Mouse (Mus musculus) lung, embryonic 14.5 days (tissue): ENCODE measurements around the gene Dpy19l3. TPM values are rescaled to one million over a fixed set of nuclear protein-coding genes. Genes with fewer than 3 reads are reported as not detected.

Experiments
- ATAC-seq: fragments of 200-750 bp; cut with Nextera tagmentation; 2 replicates; pipeline ENCODE4 v1.8.0; 2017; ENCODE audit warnings: mild to moderate bottlenecking, moderate TSS enrichment, moderate library complexity; ENCODE audit not compliant: insufficient read depth
- DNase-seq: peaks from one replicate; pipeline ENCODE4 v3.0.0-alpha.2; 2015
- H3K27ac ChIP-seq: fragments of 300-500 bp; sonication (generic); 2 replicates; pipeline ENCODE4 v1.5.1; 2014; ENCODE audit warnings: low read depth, mild to moderate bottlenecking, moderate library complexity
- H3K27me3 ChIP-seq: fragments of 300-500 bp; sonication (generic); 2 replicates; pipeline ENCODE4 v1.6.1; 2014; ENCODE audit warnings: low read length, control low read depth; ENCODE audit not compliant: insufficient read depth
- H3K36me3 ChIP-seq: fragments of 300-500 bp; sonication (generic); 2 replicates; pipeline ENCODE4 v1.6.1; 2014; ENCODE audit warnings: control low read depth; ENCODE audit not compliant: insufficient read depth
- H3K4me1 ChIP-seq: fragments of 300-500 bp; sonication (generic); 2 replicates; pipeline ENCODE4 v1.6.1; 2014; ENCODE audit warnings: antibody characterized with exemption, control low read depth; ENCODE audit not compliant: insufficient read depth
- H3K4me2 ChIP-seq: fragments of 300-500 bp; sonication (generic); 2 replicates; pipeline ENCODE4 v1.6.1; 2014; ENCODE audit warnings: mild to moderate bottlenecking
- H3K4me3 ChIP-seq: fragments of 300-500 bp; sonication (generic); 2 replicates; pipeline ENCODE4 v1.5.1; 2014; ENCODE audit warnings: low read depth, low read length
- H3K9ac ChIP-seq: fragments of 300-500 bp; sonication (generic); 2 replicates; pipeline ENCODE4 v1.6.1; 2014
- H3K9me3 ChIP-seq: fragments of 300-500 bp; sonication (generic); 2 replicates; pipeline ENCODE4 v1.6.1; 2016; ENCODE audit warnings: low read depth, low read length, control low read depth
- CTCF ChIP-seq: IDR thresholded peaks from 2 replicates; pipeline ENCODE4 v1.5.1; 2016; ENCODE audit warnings: antibody characterized with exemption, low read depth
- WGBS: fragments of 180-500 bp; shearing (Covaris S2); extraction: QIAGEN DNeasy Blood & Tissue Kit; methylation state at CpG from one replicate; pipeline ENCODE4 v1.1.7; 2014; 5-methylcytosine and 5-hydroxymethylcytosine counted together
- polyA plus RNA-seq: library from polyadenylated mRNA; unstranded; fragments of >200 nt; fragmentation: Nextera tagmentation; extraction: Ambion mirVana; gene quantifications from 2 replicates; pipeline ENCODE4 v1.2.1, GENCODE M21; 2014

Gene Dpy19l3
- polyA plus RNA-seq, 1 experiment from 2014 or later, result 36.1 TPM

DNA sequence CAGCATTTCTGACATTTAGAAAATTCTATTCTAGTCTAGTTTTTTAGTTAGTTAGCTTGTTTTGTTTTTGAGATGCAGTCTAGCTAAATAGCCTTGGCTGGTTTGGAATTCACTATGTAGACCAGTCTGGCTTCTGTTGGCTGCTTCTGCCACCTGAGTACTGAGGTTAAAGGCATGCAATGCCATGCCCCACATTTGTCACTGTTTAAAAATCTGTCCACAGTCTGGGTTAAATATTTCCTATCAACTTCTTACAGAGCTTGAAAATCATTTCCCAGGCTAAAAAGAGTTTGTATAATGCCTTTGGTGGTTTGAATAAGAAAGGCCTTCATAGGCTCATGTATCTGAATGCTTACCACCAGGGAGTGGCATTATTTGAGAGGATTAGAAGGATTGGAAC lies 15.4 kb downstream of the Dpy19l3 start:
- Histone ChIP-seq H3K36me3 (peaks cover 13% of the 10 kb centered on the region; the same call in 1 of the 2 replicates), H3K4me2 (no peak overlapping the region), H3K27me3 (no peaks in the 10 kb centered on the region), H3K4me1 (no peaks in the 10 kb centered on the region), H3K27ac (no peak overlapping the region), H3K4me3 (no peak overlapping the region), H3K9me3 (no peaks in the 10 kb centered on the region), H3K9ac (no peak overlapping the region)
- DNase-seq, result no peak
- no peak for TF ChIP-seq CTCF
- ATAC-seq, result no peak

DNA sequence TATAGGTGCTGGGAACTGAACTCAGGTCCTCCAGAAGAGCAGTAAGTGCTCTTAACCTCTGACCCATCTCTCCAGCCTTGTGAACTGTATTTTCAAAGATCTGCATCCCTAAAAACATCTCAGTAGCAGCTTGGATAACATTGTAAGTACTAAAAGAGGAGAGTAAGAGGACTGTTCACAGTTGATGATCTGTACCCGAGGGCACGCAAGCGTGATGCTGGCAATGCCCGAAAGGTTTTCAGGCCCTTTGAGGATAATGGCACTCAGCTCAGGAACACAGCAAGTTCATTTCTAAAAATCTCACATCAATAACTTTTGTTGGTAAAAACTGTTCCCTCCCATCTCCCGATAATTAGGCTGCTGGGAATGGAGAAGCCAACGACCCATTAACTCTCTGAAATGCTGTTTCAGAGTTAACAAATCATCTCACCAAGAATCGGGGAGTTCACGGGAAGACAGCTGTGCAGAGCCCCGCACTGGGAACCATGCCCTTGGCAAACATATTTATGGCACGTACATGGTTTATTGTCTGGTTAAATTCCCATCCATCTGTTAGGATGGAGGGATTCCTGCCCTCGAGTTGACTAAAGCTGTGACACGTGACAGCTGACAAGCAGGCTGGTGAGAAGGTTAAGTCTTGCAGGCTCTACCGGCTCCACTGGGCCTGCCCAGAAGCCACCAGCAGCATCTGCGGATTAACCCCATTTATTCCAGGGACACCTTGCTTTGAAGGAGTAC lies 20.8 kb downstream of the Dpy19l3 start:
- no peak overlapping the region for H3K4me3 ChIP-seq
- H3K9ac ChIP-seq, result no peak overlapping the region
- H3K4me2 ChIP-seq, result no peak overlapping the region
- H3K4me1 ChIP-seq, result no peaks in the 10 kb centered on the region
- 67% methylated on average over 14 of the region's 14 CpGs for WGBS
- H3K36me3 ChIP-seq, result peaks cover 10% of the 10 kb centered on the region; the same call in 1 of the 2 replicates
- no peak overlapping the region for H3K27ac ChIP-seq
- no peaks in the 10 kb centered on the region for H3K9me3 ChIP-seq
- no peaks in the 10 kb centered on the region for H3K27me3 ChIP-seq
- ATAC-seq (no peak), DNase-seq (no peak)
- TF ChIP-seq CTCF, result no peak

- Histone ChIP-seq H3K9ac (no peak overlapping the region), H3K9me3 (no peaks in the 10 kb centered on the region), H3K4me2 (no peak overlapping the region), H3K4me1 (no peaks in the 10 kb centered on the region), H3K27ac (no peak overlapping the region), H3K27me3 (no peaks in the 10 kb centered on the region), H3K4me3 (no peak overlapping the region), H3K36me3 (peaks cover 12% of the 10 kb centered on the region; the same call in 1 of the 2 replicates)
- no peak for TF ChIP-seq CTCF
- ATAC-seq (no peak), DNase-seq (no peak)
- WGBS, result 84% methylated on average over 10 of the region's 10 CpGs
Measured at GRCm38 (mm10) chr7:35732585-35733059, 21.6 kb downstream of the Dpy19l3 start.

DNA sequence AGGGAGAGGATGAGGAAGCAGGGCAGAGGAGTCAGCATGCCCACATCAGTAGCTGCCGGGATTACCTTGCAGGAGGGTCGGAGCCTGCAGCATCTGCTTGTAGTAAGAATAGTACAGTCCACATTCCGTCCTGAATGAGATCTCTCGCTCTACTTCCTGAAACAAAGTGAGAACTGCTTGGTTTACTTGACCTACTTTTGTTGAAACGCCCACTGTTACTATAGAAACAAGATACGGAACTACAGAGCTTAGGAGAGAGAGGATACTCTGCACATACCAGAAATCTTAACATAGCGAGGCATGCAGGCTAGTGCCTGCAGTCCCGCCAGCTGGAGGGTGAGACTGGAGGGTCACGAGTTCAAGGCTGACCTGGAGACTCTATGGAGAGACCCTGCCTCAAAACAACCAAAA lies 24.6 kb downstream of the Dpy19l3 start:
- whole genome bisulfite sequencing, result 72% methylated on average over 9 of the region's 9 CpGs
- Histone ChIP-seq H3K27ac (no peak overlapping the region), H3K4me3 (no peak overlapping the region), H3K36me3 (peaks cover 23% of the 10 kb centered on the region; the same call in 1 of the 2 replicates), H3K4me2 (no peak overlapping the region), H3K4me1 (no peaks in the 10 kb centered on the region), H3K9me3 (no peaks in the 10 kb centered on the region), H3K9ac (no peak overlapping the region), H3K27me3 (no peaks in the 10 kb centered on the region)
- DNase-seq (peak; percentile 28), ATAC-seq (no peak; the same call in 1 of the 2 replicates)
- TF ChIP-seq CTCF, result no peak

DNA sequence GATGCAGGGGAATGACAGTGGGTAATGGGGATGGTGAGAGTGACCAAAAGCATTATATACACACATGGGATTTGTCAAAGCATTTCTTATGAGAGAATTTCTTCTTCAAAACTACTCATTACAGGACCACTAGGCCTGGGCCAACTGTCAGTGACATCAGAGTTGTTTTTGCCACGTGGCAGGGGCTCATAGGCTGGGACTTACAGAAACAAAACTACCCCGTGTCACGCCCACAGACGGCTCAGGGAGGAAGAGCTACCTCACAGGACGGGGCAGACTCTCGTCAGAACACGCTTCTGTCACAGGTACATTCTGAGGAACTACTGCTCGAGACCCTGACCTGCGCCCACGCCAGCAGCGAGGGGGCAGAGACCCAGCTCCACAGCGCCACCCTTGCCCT lies 25.9 kb downstream of the Dpy19l3 start:
- no peak overlapping the region for H3K4me2 ChIP-seq
- no peak for TF ChIP-seq CTCF

DNA sequence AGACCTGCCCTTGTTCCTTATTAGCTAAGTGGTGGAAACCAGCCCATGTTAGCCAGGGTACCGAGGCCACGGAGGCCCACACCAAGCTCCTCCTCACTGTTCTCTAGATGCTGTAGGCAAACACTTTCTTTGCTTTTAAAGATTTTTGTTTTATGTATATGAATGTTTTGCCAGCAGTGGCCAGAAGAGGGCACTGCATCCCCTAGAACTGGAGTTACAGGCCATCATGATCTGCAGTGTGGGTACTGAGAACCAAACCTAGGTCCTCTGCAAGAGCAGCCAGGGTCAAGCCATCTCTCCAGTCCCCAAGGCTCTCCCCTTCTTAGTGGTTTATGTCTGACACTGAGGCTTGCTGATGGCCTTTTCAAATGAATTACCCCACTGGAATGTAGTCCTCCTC lies 31.2 kb downstream of the Dpy19l3 start:
- no peaks in the 10 kb centered on the region for H3K9me3 ChIP-seq
- H3K9ac ChIP-seq, result no peak overlapping the region
- H3K27ac ChIP-seq, result no peak overlapping the region
- H3K4me3 ChIP-seq, result no peak overlapping the region
- ATAC-seq, result no peak
- H3K4me1 ChIP-seq, result no peaks in the 10 kb centered on the region
- DNase-seq, result no peak
- peaks cover 52% of the 10 kb centered on the region for H3K36me3 ChIP-seq
- TF ChIP-seq CTCF, result peak; percentile 16; the same call in 1 of the 2 replicates
- H3K27me3 ChIP-seq, result no peaks in the 10 kb centered on the region
- H3K4me2 ChIP-seq, result no peak overlapping the region
- WGBS, result 85% methylated on average over 2 of the region's 2 CpGs

More for the DNA sequence above, 25.9 kb downstream of the Dpy19l3 start:
- H3K27me3 ChIP-seq, result no peaks in the 10 kb centered on the region
- no peaks in the 10 kb centered on the region for H3K4me1 ChIP-seq
- peaks cover 25% of the 10 kb centered on the region; the same call in 1 of the 2 replicates for H3K36me3 ChIP-seq
- H3K9me3 ChIP-seq, result no peaks in the 10 kb centered on the region
- WGBS, result 93% methylated on average over 12 of the region's 12 CpGs
- H3K27ac ChIP-seq, result no peak overlapping the region
- no peak overlapping the region for H3K9ac ChIP-seq
- ATAC-seq (no peak), DNase-seq (no peak)
- no peak overlapping the region for H3K4me3 ChIP-seq

DNA sequence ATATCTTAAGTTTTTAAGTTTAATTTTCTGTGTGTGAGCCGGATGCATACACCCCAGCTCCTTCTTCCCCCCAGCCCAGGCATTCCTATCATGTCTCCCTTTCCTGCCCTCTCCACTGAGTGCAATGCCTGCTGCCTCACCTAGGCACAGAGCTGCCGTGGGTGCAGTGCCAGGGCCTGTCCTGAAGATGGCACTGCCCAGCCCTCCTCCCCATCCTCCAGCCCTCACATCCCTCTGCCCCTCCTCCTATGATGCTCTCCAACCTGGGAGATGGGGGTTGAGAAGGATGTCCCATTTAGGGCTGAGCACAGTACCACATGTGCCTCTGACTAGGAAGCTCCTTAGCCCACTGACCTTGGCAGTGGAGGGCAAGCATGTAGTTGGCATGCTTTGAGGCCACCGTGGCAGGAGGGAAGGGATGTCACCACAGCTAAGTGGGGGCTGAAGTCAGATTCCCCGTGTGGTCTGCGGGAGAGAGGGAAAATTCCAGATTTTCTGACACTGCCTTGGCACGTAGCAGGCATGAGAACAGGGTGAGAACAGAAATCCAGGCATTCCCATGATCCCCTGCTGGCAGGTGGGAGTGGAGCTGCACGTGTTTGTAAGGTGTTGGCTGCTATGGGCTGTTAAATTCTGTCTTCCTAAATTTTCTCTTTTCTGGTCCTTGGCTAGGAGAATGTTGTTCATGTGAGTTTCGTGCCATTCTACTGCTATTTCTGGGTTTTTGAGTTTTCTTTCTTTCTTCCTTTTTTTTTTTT lies 35.7 kb downstream of the Dpy19l3 start:
- no peaks in the 10 kb centered on the region for H3K9me3 ChIP-seq
- no peak overlapping the region for H3K4me2 ChIP-seq
- H3K4me1 ChIP-seq, result no peaks in the 10 kb centered on the region
- no peaks in the 10 kb centered on the region for H3K27me3 ChIP-seq
- TF ChIP-seq CTCF, result peak; percentile 40
- ATAC-seq (no peak), DNase-seq (no peak)
- 88% methylated on average over 8 of the region's 8 CpGs for WGBS
- peaks cover 45% of the 10 kb centered on the region for H3K36me3 ChIP-seq
- no peak overlapping the region for H3K9ac ChIP-seq
- H3K27ac ChIP-seq, result no peak overlapping the region
- H3K4me3 ChIP-seq, result no peak overlapping the region
